Mouse (Mus musculus) retina, postnatal 1 day (tissue): Measurements from ENCODE around the gene Prkab2.

Experiments
- DNase-seq: peaks from one replicate; pipeline ENCODE4 v3.0.0-alpha.2; 2012

Gene Prkab2

GRCm38 (mm10) chr3:97693806-97694205 is 35.8 kb downstream of the Prkab2 start:
- DNase-seq: no peak

GRCm38 (mm10) chr3:97696866-97697265 is 38.9 kb downstream of the Prkab2 start:
- DNase-seq: no peak

GRCm38 (mm10) chr3:97697291-97697690 is 39.3 kb downstream of the Prkab2 start:
- no peak for DNase-seq

GRCm38 (mm10) chr3:97699061-97699460 is 41.1 kb downstream of the Prkab2 start:
- no peak for DNase-seq

- no peak for DNase-seq
Observed at GRCm38 (mm10) chr3:97701198-97701597, 43.2 kb downstream of the Prkab2 start.

GRCm38 (mm10) chr3:97702448-97703080 is 44.6 kb downstream of the Prkab2 start:
- no peak for DNase-seq

- no peak for DNase-seq
Observed at GRCm38 (mm10) chr3:97705508-97705907, 47.5 kb downstream of the Prkab2 start.

- DNase-seq: no peak
Observed at GRCm38 (mm10) chr3:97706561-97706960, 48.6 kb downstream of the Prkab2 start.

GRCm38 (mm10) chr3:97710134-97710533 is 52.1 kb downstream of the Prkab2 start:
- no peak for DNase-seq

- no peak for DNase-seq
Observed at GRCm38 (mm10) chr3:97710881-97711280, 52.9 kb downstream of the Prkab2 start.

- DNase-seq: no peak
Observed at GRCm38 (mm10) chr3:97715922-97716321, 57.9 kb downstream of the Prkab2 start.

- DNase-seq: no peak
Observed at GRCm38 (mm10) chr3:97719116-97719515, 61.1 kb downstream of the Prkab2 start.
